Mouse (Mus musculus): ENCODE data around the gene Ptprg.

Gene Ptprg

GRCm38 (mm10) chr14:12105593-12105992 is 552.3 kb downstream of the Ptprg start:
- no peak for DNase-seq

- DNase-seq: peak in 1 of 2 experiments; percentile 38
Observed at GRCm38 (mm10) chr14:12107459-12107858, 554.1 kb downstream of the Ptprg start.

GRCm38 (mm10) chr14:12107991-12108390 is 554.7 kb downstream of the Ptprg start:
- peak; percentile 33 to 50 for DNase-seq

- peak; percentile 60 to 75 for DNase-seq
Observed at GRCm38 (mm10) chr14:12112548-12113011, 559.2 kb downstream of the Ptprg start.

- DNase-seq: no peak
Observed at GRCm38 (mm10) chr14:12113326-12113725, 560.0 kb downstream of the Ptprg start.

GRCm38 (mm10) chr14:12114016-12114415 is 560.7 kb downstream of the Ptprg start:
- no peak for DNase-seq

GRCm38 (mm10) chr14:12119260-12119659 is 565.9 kb downstream of the Ptprg start:
- no peak for DNase-seq

GRCm38 (mm10) chr14:12121906-12122305 is 568.6 kb downstream of the Ptprg start:
- no peak for DNase-seq

GRCm38 (mm10) chr14:12124682-12125081 is 571.4 kb downstream of the Ptprg start:
- DNase-seq: no peak

GRCm38 (mm10) chr14:12127951-12128350 is 574.6 kb downstream of the Ptprg start:
- no peak for DNase-seq

GRCm38 (mm10) chr14:12132046-12132615 is 578.8 kb downstream of the Ptprg start:
- DNase-seq: peak; percentile 20 to 26

GRCm38 (mm10) chr14:12133163-12133562 is 579.8 kb downstream of the Ptprg start:
- no peak for DNase-seq

GRCm38 (mm10) chr14:12134504-12134903 is 581.2 kb downstream of the Ptprg start:
- DNase-seq: no peak

- no peak for DNase-seq
Observed at GRCm38 (mm10) chr14:12136536-12136935, 583.2 kb downstream of the Ptprg start.

- DNase-seq: peak; percentile 25 to 57
Observed at GRCm38 (mm10) chr14:12139643-12140481, 586.5 kb downstream of the Ptprg start.

- DNase-seq: no peak
Observed at GRCm38 (mm10) chr14:12143941-12144485, 590.7 kb downstream of the Ptprg start.

GRCm38 (mm10) chr14:12145919-12146318 is 592.6 kb downstream of the Ptprg start:
- DNase-seq: no peak

- DNase-seq: no peak
Observed at GRCm38 (mm10) chr14:12149529-12149928, 596.2 kb downstream of the Ptprg start.

GRCm38 (mm10) chr14:12151927-12152326 is 598.6 kb downstream of the Ptprg start:
- DNase-seq: peak; percentile 77 to 78

- DNase-seq: no peak
Observed at GRCm38 (mm10) chr14:12152748-12153147, 599.4 kb downstream of the Ptprg start.

- no peak for DNase-seq
Observed at GRCm38 (mm10) chr14:12153599-12153998, 600.3 kb downstream of the Ptprg start.

- peak; percentile 61 to 73 for DNase-seq
Observed at GRCm38 (mm10) chr14:12161738-12162310, 608.5 kb downstream of the Ptprg start.

- peak; percentile 13 to 34 for DNase-seq
Observed at GRCm38 (mm10) chr14:12162331-12162854, 609.1 kb downstream of the Ptprg start.

Data from kidney, postnatal 4 days (tissue).